Mouse (Mus musculus): ENCODE data around the gene Rbm12b1. TPM values are rescaled to one million over a fixed set of nuclear protein-coding genes. Genes with fewer than 3 reads are reported as not detected.

The Rbm12b1 gene
- 4.1 and 4.4 TPM in 2 replicates for polyA plus RNA-seq (2015; fragmentation: Nextera tagmentation; extraction: Ambion mirVana)

GRCm38 (mm10) chr4:12140141-12140567 is at the start of gene Rbm12b1:
Gene Rbm12b1, plus strand, starts transcription at chr4:12140264.

GRCm38 (mm10) chr4:12171318-12172091 is 31.4 kb downstream of the Rbm12b1 start, which contains the start of gene Fam92a:
Gene Fam92a, minus strand, starts transcription at chr4:12172015.

Other genes starting within 250 kb of the Rbm12b1 start
- 0.28 and 0.73 TPM in 2 replicates for gene Gm10604, start 159.0 kb upstream of the Rbm12b1 start, polyA plus RNA-seq (2015; fragmentation: Nextera tagmentation; extraction: Ambion mirVana)
- gene Rbm12b2, start 50.8 kb upstream of the Rbm12b1 start, polyA plus RNA-seq (2015; fragmentation: Nextera tagmentation; extraction: Ambion mirVana) = 9.2 TPM in 2 replicates
- 122 and 147 TPM in 2 replicates for gene Fam92a, start 31.8 kb downstream of the Rbm12b1 start, polyA plus RNA-seq (2015; fragmentation: Nextera tagmentation; extraction: Ambion mirVana)